ENCODE assay signal across 22 mouse cellular contexts in genomic region chr19:18146494-18146893, GRCm38 (mm10).
"Had no signal": no experiment of that assay in that cellular context is flagged by ENCODE, and none has a peak within 500 bp of the region (broad histone marks: within the 10 kb centered on the region; RNA-seq: fewer than 3 reads in every experiment).

No protein-coding gene starts in this region.

- H3K4me2 ChIP-seq: heart, embryonic 11.5 days; heart, embryonic 13.5 days; heart, embryonic 15.5 days; hindbrain, embryonic 13.5 days; hindbrain, embryonic 15.5 days; kidney, embryonic 15.5 days; limb, embryonic 13.5 days; limb, embryonic 15.5 days; liver, embryonic 13.5 days had no signal

- DNase-seq: forebrain, postnatal 0 days; gastrocnemius, postnatal 14 days; gastrocnemius, postnatal 36 days; heart, adult 11 months; heart, adult 2 months; heart, postnatal 14 days; heart, postnatal 36 days; kidney, adult 11 months; kidney, postnatal 14 days; layer of hippocampus, adult 9-11 months; layer of hippocampus, postnatal 36 days; left cerebral cortex, postnatal 4 days; liver, embryonic 13.5 days had no signal

- H3K27me3 ChIP-seq: heart, embryonic 13.5 days; heart, embryonic 15.5 days; hindbrain, embryonic 13.5 days; hindbrain, embryonic 15.5 days; kidney, embryonic 15.5 days; limb, embryonic 13.5 days; limb, embryonic 15.5 days; liver, embryonic 13.5 days had no signal

- H3K4me1 ChIP-seq: heart, embryonic 13.5 days; heart, embryonic 15.5 days; hindbrain, embryonic 13.5 days; hindbrain, embryonic 15.5 days; kidney, embryonic 15.5 days; limb, embryonic 15.5 days; liver, embryonic 13.5 days had no signal

- H3K9me3 ChIP-seq: heart, embryonic 13.5 days; heart, embryonic 15.5 days; hindbrain, embryonic 13.5 days; hindbrain, embryonic 15.5 days; kidney, embryonic 15.5 days; limb, embryonic 13.5 days; limb, embryonic 15.5 days; liver, embryonic 13.5 days had no signal

- H3K4me3 ChIP-seq: heart, adult 2 months; heart, embryonic 13.5 days; heart, embryonic 15.5 days; hindbrain, embryonic 13.5 days; hindbrain, embryonic 15.5 days; kidney, embryonic 15.5 days; limb, embryonic 13.5 days; limb, embryonic 15.5 days; liver, embryonic 13.5 days had no signal

- H3K36me3 ChIP-seq: heart, embryonic 13.5 days; heart, embryonic 15.5 days; hindbrain, embryonic 13.5 days; hindbrain, embryonic 15.5 days; kidney, embryonic 15.5 days; limb, embryonic 13.5 days; limb, embryonic 15.5 days; liver, embryonic 13.5 days had no signal

- ATAC-seq: forebrain, postnatal 0 days; hindbrain, postnatal 0 days had no signal

- H3K9ac ChIP-seq: forebrain, postnatal 0 days; heart, embryonic 13.5 days; heart, embryonic 15.5 days; hindbrain, embryonic 13.5 days; hindbrain, embryonic 15.5 days; kidney, embryonic 15.5 days; limb, embryonic 13.5 days; limb, embryonic 15.5 days; liver, embryonic 13.5 days had no signal

- H3K27ac ChIP-seq: heart, adult 2 months; heart, embryonic 13.5 days; heart, embryonic 15.5 days; hindbrain, embryonic 13.5 days; hindbrain, embryonic 15.5 days; hindbrain, postnatal 0 days; kidney, embryonic 15.5 days; limb, embryonic 13.5 days; limb, embryonic 15.5 days; liver, embryonic 13.5 days had no signal
